Mouse (Mus musculus) erythroblast, adult 5-6 weeks (primary cell): ENCODE data around the gene Tenm4. TPM values are rescaled to one million over a fixed set of nuclear protein-coding genes. Genes with fewer than 3 reads are reported as not detected.

Experiments used
- ATAC-seq: replicated peaks from 2 replicates; pipeline ENCODE4 v1.8.0; 2016; ENCODE audit warnings: moderate number of reproducible peaks, mild to moderate bottlenecking, moderate TSS enrichment, inconsistent platforms; ENCODE audit not compliant: poor library complexity, low FRiP score, severe bottlenecking
- total RNA-seq, 2 experiments: library from RNA; stranded (forward) in 1 of 2; stranded (reverse) in 1 of 2; fragments of 150-400 nt in 1 of 2; fragments of 200-764, 138-1000 nt in 1 of 2; gene quantifications; 2 replicates each; pipeline versions ENCODE4 v1.2.3 to v1.2.4; 2015 to 2017; ENCODE audit warnings: low replicate concordance in 2 of 2

The Tenm4 gene
- total RNA-seq, 2 experiments from 2014 or later = 0.19 to 0.85 TPM

DNA sequence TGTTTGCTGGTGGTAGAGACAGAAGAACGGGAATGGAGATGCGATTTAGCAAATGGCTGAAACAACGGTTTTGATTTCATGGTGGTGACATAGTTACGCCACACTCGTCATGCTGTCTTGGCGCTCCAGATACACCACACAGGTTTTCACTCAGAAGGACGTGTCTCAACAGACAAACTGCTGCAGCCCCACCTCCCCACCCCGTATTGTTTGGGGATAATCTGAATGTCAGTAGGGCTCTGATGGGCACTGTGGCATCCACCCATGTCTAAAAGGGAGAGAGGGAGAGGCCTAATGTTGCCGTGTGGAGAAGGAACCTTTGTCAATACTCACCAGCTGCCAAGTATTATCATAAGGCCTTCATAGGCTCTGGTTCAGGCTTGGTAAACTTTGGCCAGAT lies 14.4 kb downstream of the Tenm4 start:
- ATAC-seq = no peak

DNA sequence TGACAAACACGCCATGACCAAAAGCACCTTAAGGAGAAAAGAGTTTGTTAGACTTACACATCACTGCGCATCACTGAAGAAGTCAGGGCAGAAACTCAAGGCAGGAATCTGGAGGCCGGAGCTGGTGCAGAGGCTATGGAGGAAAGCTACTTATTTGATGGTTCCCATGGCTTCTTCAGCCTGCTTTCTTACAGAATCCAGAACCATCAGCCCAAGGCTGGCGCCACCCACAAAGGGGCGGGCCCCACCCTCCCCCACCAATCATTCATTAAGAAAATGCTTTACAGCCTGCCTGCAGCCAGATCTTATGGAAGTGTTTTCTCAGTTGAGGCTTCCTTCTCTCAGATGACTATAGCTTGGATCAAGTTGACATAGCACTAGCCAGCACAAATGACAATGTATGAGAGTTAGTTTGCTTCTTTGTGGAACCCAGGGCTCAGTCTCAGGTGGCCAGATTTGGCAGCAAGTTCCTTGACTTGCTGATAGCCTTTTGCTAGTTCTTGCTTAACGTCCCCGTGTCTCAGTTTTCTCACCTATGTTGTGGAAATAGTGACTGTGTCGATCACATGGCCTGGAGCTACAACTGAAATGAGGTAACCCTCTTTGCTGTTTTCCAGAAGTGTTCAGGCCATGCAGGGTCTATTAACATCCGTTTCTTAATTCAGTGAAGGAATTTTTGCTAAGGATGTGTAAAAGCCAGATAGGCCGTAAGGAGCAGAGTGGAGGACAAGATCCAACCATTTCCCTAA lies 32.9 kb downstream of the Tenm4 start:
- no peak for ATAC-seq

DNA sequence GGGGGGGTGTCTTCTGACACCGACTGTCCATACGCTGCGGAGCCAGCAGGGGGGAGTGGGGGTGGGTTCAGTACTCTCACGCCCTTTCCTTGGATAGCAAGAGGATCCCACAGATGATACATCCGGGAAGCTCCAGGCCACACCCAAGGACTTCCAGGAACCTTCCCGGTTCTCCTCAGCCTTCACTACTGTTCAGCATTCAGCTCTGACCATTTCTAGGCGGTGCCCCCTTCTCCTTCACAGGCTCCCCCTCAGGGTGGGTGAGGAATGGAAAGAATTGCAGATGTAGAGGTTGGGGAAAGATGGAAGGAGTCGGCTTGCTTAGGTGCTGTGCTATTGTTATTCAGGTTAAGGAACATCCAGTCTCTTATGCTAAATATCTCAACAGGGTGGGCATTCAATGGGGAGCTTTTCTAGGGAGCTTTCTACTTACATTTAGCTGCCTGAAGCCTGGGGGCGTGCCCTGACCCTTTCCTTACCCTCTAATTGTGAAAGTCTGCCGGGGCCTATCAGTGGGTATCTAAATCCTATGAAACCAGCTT lies 33.8 kb downstream of the Tenm4 start:
- ATAC-seq = no peak

- ATAC-seq = no peak
Observed at GRCm38 (mm10) chr7:96207071-96207470, 36.0 kb downstream of the Tenm4 start.

DNA sequence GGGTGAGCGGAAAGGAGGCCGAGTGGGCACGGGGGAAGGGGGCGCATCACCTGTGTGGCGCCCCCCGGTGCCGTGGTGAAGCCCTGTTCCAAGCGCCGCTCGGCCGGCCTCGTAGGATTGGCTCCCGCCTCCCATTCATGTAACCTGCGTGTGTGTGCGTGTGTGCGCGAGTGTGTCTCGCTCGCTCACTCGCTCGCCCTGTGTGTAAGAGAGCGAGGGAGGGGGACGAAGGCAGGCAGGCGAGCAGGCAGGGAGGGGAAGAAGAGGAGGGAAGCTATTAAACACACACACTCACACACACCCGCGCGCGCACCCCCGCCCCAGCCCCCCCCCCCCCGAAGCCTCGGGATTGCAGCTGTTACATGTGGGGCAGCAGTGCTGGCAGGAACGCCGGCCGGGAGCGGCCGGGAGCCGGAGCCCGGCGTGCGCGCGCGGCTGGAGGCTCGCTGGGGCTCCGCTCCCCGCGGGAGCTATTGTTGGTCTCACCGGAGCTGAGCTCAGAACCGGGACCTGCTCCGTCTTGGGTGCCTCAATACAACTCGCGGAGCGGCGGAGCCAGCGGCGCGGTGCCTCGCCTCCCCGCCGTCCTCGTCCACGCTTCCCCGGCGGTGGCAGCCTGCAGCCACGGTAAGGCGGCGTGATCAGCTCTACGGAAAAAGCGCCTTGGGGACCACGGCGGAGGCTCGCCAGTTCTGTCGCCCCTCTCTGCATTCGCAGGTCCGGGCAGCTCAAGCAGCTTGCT lies 38.9 kb downstream of the Tenm4 start:
- ATAC-seq = no peak

DNA sequence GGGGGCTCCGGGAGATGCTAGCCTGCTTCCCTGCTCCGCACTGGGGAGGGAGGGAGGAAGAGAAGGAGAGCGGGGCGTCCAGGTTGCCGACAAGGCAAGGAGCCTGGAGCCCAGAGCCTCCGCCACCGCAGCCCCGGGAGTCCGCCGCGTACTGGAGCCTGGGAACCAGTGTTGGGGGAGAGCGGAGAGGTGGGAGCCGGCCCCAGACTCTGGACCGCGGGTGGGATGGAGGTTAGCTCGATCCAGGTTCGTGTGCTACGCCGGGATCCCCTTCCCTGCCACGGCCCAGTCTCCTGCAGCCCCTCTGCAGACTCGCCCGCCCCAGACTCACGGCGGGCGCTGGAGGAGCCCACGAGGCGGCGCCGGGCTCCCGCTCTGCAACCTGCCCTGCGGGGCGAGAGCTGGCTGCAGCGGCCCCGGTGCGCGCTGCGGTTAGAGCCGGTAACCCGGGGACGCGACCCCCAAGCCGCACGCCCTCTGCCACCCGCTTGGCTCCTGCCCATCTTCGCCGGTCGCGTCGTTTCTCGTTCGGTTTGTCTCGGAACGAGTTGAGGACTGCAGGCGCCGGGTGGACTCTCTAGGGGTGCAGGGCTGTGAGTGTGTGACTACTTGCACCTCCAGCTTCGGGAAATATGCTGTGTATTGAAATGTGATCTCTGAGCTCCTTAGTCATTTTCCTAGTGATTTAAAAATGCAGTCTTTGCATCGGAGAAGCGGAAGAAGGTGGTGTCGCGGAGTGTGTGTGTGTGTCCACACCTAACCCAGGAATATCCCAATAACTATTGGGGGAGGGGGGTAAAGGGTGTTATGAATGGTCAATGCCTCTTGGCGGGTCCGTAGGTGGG lies 39.7 kb downstream of the Tenm4 start:
- ATAC-seq = no peak

DNA sequence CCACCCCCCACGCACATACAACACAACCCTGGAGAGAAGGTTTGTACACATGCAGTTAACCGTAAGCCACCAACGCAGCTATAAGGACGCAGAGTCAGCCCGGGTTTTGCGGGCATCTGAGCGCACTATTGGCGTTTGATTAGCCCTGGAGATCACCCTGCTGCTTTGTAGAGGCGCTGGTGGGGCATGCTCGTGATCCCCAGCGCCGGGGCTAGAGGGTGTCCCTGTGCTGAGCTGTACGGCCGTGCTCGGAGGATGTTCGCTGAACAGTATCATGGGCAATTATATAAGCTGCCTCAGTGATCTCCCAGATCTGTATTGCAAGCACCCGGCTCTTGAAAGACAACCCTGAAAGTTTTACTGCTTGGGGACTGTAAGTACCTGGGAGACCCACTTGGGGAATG lies 40.6 kb downstream of the Tenm4 start:
- ATAC-seq = no peak

- ATAC-seq = no peak
Observed at GRCm38 (mm10) chr7:96212224-96212591, 41.2 kb downstream of the Tenm4 start.

DNA sequence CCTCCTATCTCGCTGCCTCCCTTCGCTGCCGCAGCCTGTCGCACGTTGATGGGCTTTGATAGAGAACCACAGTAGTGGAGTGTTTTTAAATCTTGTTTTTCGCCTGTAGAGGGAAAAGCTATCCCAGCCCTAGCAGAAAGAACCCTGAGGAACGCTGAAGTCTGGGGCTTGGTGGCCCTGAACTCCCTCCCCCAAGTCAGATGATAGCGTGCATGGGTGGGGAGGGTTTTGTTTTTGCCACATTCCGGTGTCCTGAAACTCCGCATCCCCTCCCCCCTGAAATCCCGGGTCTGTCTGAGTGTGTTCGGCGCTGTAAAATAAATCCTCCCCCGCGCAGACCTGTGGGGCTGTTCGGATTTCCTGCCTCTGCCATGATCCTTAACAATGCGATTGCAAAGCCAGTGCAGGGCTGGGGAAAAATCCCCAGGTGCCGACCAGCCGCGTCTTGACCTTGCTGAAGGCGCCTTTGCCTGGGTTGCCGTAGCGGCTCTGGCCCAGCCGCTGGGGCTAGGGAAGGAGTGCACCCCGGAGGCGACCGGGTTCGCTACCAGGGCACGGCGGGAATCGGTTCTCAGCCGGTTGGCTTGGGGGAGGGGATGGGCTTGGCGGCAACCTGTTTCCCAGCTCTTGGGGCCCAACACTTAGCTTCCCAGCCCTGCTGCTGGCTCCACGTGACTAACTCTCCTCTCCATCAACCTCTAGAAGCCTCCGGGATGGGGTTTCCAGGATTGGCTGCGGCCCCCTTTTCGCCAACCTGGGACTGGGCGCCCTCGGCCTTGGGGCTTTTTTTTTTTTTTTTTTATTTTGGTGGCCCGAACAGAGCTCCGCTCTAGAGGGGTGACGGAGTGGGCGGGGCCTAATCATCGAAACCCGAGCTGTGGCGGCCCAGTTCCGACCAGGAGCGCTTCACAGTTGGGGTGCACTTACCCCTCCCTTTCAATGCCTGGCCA lies 41.8 kb downstream of the Tenm4 start:
- no peak for ATAC-seq

DNA sequence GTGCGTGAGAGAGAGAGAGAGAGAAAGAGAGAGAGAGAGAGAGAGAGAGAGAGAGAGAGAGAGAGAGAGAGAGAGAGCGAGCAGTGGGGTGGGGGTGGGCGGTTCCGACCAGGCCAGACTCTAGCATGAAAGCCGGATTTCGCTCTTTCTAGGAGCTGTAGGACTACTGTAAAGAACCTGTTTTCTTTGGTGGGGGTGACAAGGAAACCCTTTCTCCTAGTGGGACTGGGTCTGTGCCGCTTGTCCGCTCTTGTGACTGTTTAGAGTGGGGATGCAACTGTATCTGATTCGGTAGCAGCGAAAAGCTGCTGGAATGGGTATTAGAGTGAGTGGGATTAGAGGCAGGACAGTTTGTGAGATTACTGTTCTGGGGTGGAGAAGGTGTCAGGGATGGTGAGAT lies 42.7 kb downstream of the Tenm4 start:
- ATAC-seq = no peak

GRCm38 (mm10) chr7:96214876-96215275 lies 43.8 kb downstream of the Tenm4 start:
- ATAC-seq = no peak

DNA sequence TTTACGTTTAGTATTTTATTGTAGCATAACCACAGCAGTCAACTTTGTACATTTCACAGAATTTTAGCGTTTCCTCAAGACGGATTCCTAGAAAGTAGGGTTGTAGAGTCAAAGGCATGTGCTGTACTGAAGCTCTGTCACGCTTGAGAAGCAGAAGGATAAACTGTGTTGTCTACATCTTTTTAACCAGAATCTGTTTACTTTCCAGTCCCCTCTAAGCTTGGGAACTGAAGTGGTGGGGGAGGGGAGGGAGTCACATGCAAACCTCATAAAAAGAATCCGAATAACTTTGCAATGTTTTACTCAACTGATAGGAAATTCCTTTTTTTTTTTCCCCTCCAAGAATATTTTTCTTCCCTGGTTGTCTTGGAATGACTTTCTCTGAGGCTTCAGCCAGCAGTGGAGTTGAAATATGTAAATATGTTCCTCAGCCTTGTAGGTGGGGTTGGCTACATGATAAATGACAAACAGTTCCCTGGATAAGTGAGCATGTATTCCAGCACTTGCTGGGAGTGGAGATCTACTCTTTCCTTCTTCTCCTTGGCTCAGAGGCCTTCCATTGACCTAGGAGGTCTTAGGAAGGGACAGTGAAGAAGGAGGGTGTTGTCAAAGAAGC lies 45.0 kb downstream of the Tenm4 start:
- ATAC-seq = no peak

DNA sequence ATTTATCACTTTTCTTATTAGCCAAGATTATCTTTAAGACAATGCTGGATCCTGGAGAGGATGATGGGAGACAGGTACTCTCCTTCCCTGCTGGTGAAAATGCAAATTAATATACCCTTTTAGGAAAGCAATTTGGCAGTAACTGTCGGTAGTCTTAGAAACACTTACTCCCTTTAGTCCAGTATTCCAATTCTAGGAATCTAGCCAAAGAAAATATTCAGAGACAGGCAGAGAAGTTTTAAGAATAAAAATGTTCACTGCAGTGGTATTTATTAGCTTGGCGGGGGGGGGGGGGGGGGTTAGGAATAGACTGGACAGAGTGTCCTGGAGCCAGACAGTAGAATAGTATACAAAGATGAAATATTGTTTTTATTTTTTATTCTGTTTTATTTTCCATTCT lies 48.3 kb downstream of the Tenm4 start:
- ATAC-seq = no peak

GRCm38 (mm10) chr7:96220647-96221046 lies 49.6 kb downstream of the Tenm4 start:
- ATAC-seq = no peak

DNA sequence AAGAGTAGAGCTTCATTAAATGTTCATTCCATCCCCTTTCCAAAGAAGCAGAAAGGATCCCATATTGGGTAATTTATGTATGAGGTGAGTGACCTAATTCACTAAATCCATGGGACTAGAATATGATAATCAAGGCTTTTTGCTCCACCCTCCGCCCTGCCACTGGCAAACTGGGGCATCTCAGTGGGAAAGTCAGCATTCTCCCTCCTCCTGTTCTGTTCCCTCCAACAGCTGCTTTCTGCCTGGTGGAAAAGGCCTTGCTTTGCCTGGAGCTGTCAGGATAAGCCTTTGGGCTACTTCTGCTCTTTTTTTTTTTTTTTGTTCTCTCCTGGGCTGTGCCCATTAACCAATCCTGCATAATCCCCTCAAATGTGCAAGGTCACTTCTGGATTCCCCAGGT lies 51.5 kb downstream of the Tenm4 start:
- no peak for ATAC-seq

GRCm38 (mm10) chr7:96228562-96229268 lies 57.7 kb downstream of the Tenm4 start:
- ATAC-seq = no peak

DNA sequence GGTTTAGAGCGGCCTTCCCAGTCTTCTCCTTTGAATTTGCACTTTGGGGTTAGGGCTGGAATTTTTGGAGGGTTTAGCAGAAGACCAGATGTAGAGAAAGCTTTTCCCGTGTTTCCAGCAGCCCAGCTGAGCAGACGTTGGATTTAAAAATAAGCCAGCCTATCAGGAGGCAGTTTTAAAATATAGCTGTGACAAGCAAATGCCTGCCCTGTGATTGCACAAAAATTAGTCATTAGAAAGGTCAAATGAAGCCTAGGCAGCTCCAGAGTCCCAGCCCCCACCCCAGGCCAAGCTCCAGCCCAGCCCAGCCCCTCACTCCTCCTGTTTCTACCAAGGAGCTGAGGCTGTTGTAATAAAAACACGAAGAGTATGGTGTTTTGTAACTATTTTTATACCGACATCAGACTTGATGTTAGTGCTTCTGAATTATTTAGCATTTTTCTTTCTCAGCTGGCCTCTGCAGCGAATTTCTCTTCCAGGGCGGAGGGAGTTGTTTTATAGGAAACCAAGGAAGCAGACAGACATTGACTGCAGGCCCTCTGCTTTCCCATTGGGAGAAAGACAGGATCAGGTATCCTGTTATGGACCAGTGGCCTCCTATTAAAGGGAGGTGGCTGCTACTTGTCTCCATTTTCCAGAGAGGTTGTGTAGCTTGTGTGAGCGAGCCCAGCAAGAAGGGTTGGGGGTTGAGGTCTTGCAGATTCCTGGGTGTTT lies 59.1 kb downstream of the Tenm4 start:
- ATAC-seq = no peak
